Mouse (Mus musculus) heart, adult 2 months (tissue): ENCODE results near the gene Sh2d2a.

Experiments
- CTCF ChIP-seq: fragments of 200-600 bp; IDR thresholded peaks from 2 replicates; pipeline ENCODE4 v1.8.1; 2022; ENCODE audit warnings: antibody characterized with exemption, mild to moderate bottlenecking, moderate library complexity
- EP300 ChIP-seq: fragments of 200-500 bp; IDR thresholded peaks from 2 replicates; pipeline ENCODE4 v1.6.1; 2011; ENCODE audit warnings: low read depth, low read length, control low read depth; ENCODE audit not compliant: insufficient read depth
- POLR2A ChIP-seq: fragments of 200-500 bp; IDR thresholded peaks from 2 replicates; pipeline ENCODE4 v1.6.1; 2011; ENCODE audit warnings: mild to moderate bottlenecking, low read depth, low read length, control low read depth; ENCODE audit not compliant: insufficient read depth

- no peak for TF ChIP-seq EP300
- TF ChIP-seq CTCF, result no peak
- TF ChIP-seq POLR2A, result no peak
These were observed 38.2 kb downstream of the Sh2d2a start for GRCm38 (mm10) chr3:87884708-87885251.
